Mouse (Mus musculus): ENCODE data around the gene Dus3l.

DNA sequence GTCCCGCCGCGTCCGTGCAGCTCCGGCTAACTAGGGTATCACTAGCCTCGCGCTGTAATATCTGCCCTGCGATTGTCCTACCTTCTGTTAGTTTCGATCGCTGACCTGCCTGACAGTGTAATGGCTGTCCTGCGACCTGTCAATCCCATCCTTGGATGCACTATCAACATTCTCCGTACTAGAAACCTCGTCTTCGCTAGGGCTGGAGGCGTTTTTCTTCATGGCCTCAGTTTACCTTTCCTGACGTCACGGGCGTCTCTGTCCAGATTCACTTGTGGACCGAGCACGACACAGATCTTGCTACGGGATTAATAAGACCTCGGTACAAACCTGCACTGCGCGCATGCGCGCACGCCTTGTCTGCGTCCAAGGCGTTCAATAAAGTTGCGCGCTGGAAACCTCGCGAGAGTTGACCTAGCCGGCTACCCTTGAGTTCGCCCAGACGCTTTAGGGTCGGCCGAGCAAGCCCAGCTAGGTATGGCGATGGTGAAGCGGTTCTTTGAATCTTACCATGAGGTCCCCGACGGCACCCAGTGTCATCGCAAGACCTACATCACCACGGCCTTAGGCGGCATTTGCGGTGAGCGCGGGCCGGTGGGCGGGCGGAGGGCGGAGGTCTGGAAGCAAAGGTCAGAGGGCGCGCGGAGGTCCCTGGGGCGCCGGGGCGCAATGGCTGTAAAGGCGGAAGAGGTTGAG lies 47.0 kb upstream of the Dus3l start, which contains the start of the genes Ndufa11 and Vmac:
- no peak for TF ChIP-seq CTCF (IDR thresholded peaks at IDR 0.05; ENCODE audit: borderline replicate concordance, control insufficient read depth, extremely low read depth, insufficient read depth, low read length, poor library complexity)
- TF ChIP-seq POLR2A (IDR thresholded peaks at IDR 0.05; ENCODE audit: control insufficient read depth, extremely low read depth, insufficient read depth, low read length, poor library complexity): peak; percentile 68
